Mouse (Mus musculus) monocyte, adult 2 months (primary cell): ENCODE data around the gene Slc25a3.

Source experiments
- DNase-seq, 2 experiments: peaks; one replicate each; pipeline ENCODE4 v3.0.0; 2022; ENCODE audit warnings: low spot score in 2 of 2, low read depth in 1 of 2

The Slc25a3 gene

GRCm38 (mm10) chr10:91094251-91095104 lies 29.4 kb downstream of the Slc25a3 start:
- no peak for DNase-seq

GRCm38 (mm10) chr10:91092812-91093211 lies 31.0 kb downstream of the Slc25a3 start:
- DNase-seq, result no peak

- DNase-seq, result no peak
These were observed 40.4 kb downstream of the Slc25a3 start for GRCm38 (mm10) chr10:91083393-91083927.

DNA sequence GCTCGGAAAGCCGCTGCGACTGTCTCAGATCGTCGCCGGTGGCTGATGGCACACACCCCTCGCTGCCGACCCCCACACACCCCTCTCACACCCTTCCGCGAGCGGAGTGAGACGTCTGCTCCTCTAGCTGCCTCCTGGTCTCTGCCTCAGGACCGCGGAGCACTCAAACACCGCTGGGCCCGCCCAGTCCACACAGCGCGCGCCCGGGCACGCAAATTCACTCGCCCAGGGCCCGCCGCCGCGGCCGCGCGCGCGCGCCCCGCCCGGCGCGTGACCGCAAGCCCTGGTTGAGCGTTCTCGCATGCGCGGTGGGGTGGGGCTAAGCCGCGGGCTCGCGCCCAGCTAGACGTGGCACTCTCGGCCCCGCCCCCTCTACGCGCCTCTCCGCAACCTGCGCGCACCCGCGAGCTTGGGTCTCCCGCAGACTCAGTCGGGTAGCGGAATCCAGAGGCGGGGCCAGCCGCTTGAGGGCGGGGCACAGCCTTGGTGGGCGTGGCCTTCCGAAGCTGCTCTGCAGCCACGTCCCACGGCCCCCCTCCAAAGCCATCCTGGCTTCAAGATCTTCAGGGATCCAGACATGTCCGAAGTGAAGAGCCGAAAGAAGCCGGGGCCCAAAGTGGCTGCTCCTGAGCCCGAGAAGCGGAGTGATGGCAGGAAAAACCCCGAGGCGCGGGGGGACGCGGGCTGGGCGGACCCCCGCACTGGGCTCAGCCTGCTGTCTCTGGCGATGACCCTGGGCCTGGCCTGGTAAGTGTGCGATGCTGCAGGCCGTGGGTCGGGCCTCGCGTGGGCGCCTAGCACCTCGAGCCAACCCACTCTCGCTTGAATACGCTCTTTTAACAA lies 41.1 kb downstream of the Slc25a3 start, which contains the start of the genes Apaf1 and Ikbip:
TSS of gene Apaf1 (minus strand) at position 221 of the 843 bp plus-strand sequence.
TSS of gene Ikbip (plus strand) at position 391 of the 843 bp plus-strand sequence.
- DNase-seq, result peak; percentile 99 to 100

- peak in 1 of 2 experiments; percentile 13 for DNase-seq
These were observed 41.8 kb downstream of the Slc25a3 start for GRCm38 (mm10) chr10:91081959-91082507.

DNA sequence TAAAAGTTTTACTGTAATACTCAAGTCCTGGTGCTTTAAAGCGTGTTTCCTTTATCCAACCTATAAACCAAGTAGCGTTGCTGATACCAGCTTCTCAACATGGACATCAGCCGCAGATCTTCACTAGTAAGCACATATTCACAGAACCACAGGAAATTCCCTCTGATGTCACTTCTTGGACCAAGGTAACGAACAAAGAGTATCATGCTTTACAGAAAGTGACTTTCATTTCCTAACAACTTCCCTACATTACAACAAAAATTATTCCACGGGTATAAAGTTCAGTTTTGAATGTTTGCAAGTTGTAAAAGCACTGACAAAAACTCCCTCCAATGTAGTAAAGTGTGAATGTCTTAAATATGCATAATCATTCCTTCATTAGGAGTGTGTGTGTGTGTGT lies 43.3 kb downstream of the Slc25a3 start:
- DNase-seq, result no peak

DNA sequence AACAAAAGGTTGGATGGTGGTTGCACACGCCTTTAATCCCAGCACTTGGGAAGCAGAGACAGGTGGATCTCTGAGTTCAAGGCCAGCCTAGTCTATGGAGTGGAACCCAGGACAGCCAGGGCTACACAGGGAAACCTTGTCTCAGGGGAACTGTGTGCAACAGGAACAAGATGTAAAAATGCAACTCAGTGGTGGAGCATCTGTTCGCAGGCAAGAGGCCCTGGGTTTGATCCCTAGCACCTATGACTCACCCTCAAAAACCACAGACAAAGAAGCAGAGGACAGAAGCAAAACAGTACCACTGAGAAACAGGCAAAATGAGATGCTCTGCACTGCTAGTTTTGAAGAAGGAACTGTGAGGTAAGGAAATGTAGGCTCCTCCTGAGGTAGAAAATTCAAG lies 47.2 kb downstream of the Slc25a3 start:
- no peak for DNase-seq

DNA sequence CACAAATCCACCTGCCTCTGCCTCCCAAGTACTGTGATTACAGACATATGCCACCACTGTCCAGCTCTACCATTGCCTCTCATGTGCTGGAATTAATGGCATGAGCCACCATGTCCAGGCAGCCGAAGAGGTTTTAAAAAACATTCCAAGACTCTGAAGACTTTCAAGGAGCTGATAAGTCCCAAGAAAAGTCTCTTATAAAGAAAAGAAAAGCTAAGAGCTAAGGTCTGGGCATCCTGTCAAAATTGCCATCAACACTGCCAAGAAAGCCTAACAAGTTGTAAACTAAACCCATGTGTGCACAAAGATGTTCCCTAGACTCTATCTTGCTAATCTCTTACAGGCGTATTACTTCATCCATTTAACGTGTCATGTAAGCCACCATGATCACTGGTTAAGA lies 50.5 kb downstream of the Slc25a3 start:
- DNase-seq, result no peak

- DNase-seq, result no peak
These were observed 52.1 kb downstream of the Slc25a3 start for GRCm38 (mm10) chr10:91071768-91072167.
